In the genomic region with DNA sequence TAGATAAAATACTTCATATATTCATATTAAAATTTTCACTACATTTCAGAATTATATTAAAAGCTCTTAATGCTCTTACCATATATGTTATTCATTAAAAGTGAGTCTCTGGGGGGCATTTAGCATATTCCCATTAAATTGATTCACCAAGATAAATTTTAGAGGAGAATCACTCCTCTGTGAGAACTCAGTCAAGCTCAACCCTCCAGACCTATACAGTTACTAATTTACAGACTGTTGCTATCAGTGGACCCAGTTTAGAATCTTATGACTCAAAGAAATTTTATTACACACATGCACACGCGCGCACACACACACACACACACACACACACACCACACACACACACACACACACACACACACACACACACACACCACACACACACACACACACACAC, we compare ENCODE assay signal across 33 mouse cellular contexts.
"Had no signal": no experiment of that assay in that cellular context is flagged by ENCODE, and none has a peak within 500 bp of the region (broad histone marks: within the 10 kb centered on the region; RNA-seq: fewer than 3 reads in every experiment).

No protein-coding gene starts in this region.

- H3K27me3 ChIP-seq: limb, embryonic 12.5 days; limb, embryonic 13.5 days; limb, embryonic 15.5 days; liver, embryonic 12.5 days; liver, embryonic 13.5 days; liver, embryonic 15.5 days; lung, embryonic 15.5 days; megakaryocyte, embryonic 14.5 days; midbrain, embryonic 12.5 days; midbrain, embryonic 13.5 days; midbrain, embryonic 15.5 days; neural tube, embryonic 12.5 days; neural tube, embryonic 13.5 days had no signal

- ATAC-seq: liver, embryonic 12.5 days; liver, postnatal 0 days; lung, postnatal 0 days; midbrain, embryonic 13.5 days; midbrain, embryonic 15.5 days; midbrain, embryonic 16.5 days had no signal

- H3K4me2 ChIP-seq: limb, embryonic 12.5 days; limb, embryonic 13.5 days; limb, embryonic 15.5 days; liver, embryonic 11.5 days; liver, embryonic 12.5 days; liver, embryonic 13.5 days; liver, embryonic 15.5 days; lung, embryonic 14.5 days; lung, embryonic 15.5 days; midbrain, embryonic 11.5 days; midbrain, embryonic 12.5 days; midbrain, embryonic 13.5 days; midbrain, embryonic 15.5 days; neural tube, embryonic 12.5 days; neural tube, embryonic 13.5 days had no signal

- H3K27ac ChIP-seq: limb, embryonic 10.5 days; limb, embryonic 12.5 days; limb, embryonic 13.5 days; limb, embryonic 15.5 days; liver, embryonic 12.5 days; liver, embryonic 13.5 days; liver, embryonic 14.5 days; liver, embryonic 15.5 days; lung, embryonic 15.5 days; macrophage; midbrain, embryonic 10.5 days; midbrain, embryonic 12.5 days; midbrain, embryonic 13.5 days; midbrain, embryonic 15.5 days; neural tube, embryonic 12.5 days; neural tube, embryonic 13.5 days had no signal

- H3K4me3 ChIP-seq: limb, embryonic 10.5 days; limb, embryonic 12.5 days; limb, embryonic 13.5 days; limb, embryonic 15.5 days; liver, embryonic 12.5 days; liver, embryonic 13.5 days; liver, embryonic 15.5 days; lung, embryonic 15.5 days; megakaryocyte, embryonic 14.5 days; midbrain, embryonic 10.5 days; midbrain, embryonic 12.5 days; midbrain, embryonic 13.5 days; midbrain, embryonic 15.5 days; myocyte; neural tube, embryonic 12.5 days; neural tube, embryonic 13.5 days had no signal

- H3K4me1 ChIP-seq: limb, embryonic 10.5 days; limb, embryonic 12.5 days; limb, embryonic 13.5 days; limb, embryonic 15.5 days; liver, embryonic 15.5 days; lung, embryonic 15.5 days; midbrain, embryonic 10.5 days; midbrain, embryonic 12.5 days; midbrain, embryonic 13.5 days; midbrain, embryonic 15.5 days; neural tube, embryonic 12.5 days; neural tube, embryonic 13.5 days had no signal

- H3K9ac ChIP-seq: limb, embryonic 12.5 days; limb, embryonic 13.5 days; limb, embryonic 15.5 days; liver, embryonic 12.5 days; liver, embryonic 13.5 days; liver, embryonic 14.5 days; liver, embryonic 15.5 days; liver, postnatal 0 days; lung, embryonic 14.5 days; lung, embryonic 15.5 days; midbrain, embryonic 12.5 days; midbrain, embryonic 13.5 days; midbrain, embryonic 15.5 days; neural tube, embryonic 12.5 days; neural tube, embryonic 13.5 days had no signal

- DNase-seq: left cerebral cortex, postnatal 4 days; liver; liver, embryonic 13.5 days; liver, postnatal 0 days; lung, adult 18-20 months; lung, adult 2 months; lung, embryonic 14.5 days; lung, postnatal 10 days; lung, postnatal 14 days; lung, postnatal 36 days; lung, postnatal 4 days; midbrain, embryonic 14.5 days had no signal

- H3K36me3 ChIP-seq: limb, embryonic 10.5 days; limb, embryonic 12.5 days; limb, embryonic 13.5 days; limb, embryonic 15.5 days; liver, embryonic 12.5 days; liver, embryonic 13.5 days; liver, embryonic 15.5 days; lung, embryonic 15.5 days; midbrain, embryonic 10.5 days; midbrain, embryonic 12.5 days; midbrain, embryonic 13.5 days; midbrain, embryonic 15.5 days; neural tube, embryonic 12.5 days; neural tube, embryonic 13.5 days had no signal

- H3K9me3 ChIP-seq: limb, embryonic 10.5 days; limb, embryonic 12.5 days; limb, embryonic 13.5 days; limb, embryonic 15.5 days; liver, embryonic 12.5 days; liver, embryonic 13.5 days; liver, embryonic 15.5 days; lung, embryonic 15.5 days; megakaryocyte, embryonic 14.5 days; midbrain, embryonic 10.5 days; midbrain, embryonic 12.5 days; midbrain, embryonic 13.5 days; midbrain, embryonic 15.5 days; neural tube, embryonic 12.5 days; neural tube, embryonic 13.5 days had no signal
